Mouse (Mus musculus) yolk sac, embryonic 10.5 days (tissue): Measurements from ENCODE around the gene Btbd35f24.
"Not testable (repeated sequence)": the region's sequence is repeated elsewhere in the genome, so short reads cannot be mapped to it uniquely, and the experiment has no call there.

Source experiments
- DNase-seq: peaks from one replicate; pipeline ENCODE4 v3.0.0-alpha.2; 2017; ENCODE audit warnings: low spot score

Btbd35f24 gene

DNA sequence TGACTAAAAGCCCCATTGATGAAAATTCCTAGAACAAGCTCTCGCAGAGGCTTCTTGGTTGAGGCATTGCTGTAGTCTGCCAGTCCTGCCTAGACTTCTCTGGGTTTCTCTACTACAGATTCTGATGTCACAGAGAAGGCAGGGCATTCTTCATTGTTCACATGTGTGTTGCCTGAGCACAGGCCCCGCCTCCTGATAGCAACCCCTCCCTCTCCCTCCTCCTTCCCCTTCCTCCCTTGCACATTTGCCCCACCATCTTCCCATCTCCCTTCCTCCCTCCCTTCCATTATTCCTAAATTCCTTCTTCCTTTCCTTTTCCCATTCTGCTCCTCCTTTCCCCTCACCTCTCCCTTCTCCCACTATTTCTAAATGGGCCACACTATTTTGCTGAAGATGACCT, at the start of gene Btbd35f24:
Gene Btbd35f24 (minus strand): TSS at position 101 of the 400 bp plus-strand sequence.
- not testable (repeated sequence) for DNase-seq
